Mouse (Mus musculus) kidney, postnatal 14 days (tissue): Measurements from ENCODE around the gene Ttc9.
A peak's percentile ranks its signal among the peaks of the same experiment; 100 is the strongest.

Source experiments
- DNase-seq: peaks from one replicate; pipeline ENCODE4 v3.0.0; 2022; ENCODE audit warnings: mixed read lengths

Ttc9 gene

GRCm38 (mm10) chr12:81630915-81631660 is at the start of gene Ttc9:
TSS of gene Ttc9 (plus strand) at chr12:81631249.
- peak; percentile 41 for DNase-seq

- DNase-seq: peak; percentile 95
Observed at GRCm38 (mm10) chr12:81594902-81595671, 36.0 kb upstream of the Ttc9 start, which contains the start of gene Med6. TSS of gene Med6 (minus strand) at chr12:81595008.

GRCm38 (mm10) chr12:81596547-81597262 is 34.3 kb upstream of the Ttc9 start:
- no peak for DNase-seq

- no peak for DNase-seq
Observed at GRCm38 (mm10) chr12:81604995-81605784, 25.9 kb upstream of the Ttc9 start.

GRCm38 (mm10) chr12:81609445-81609844 is 21.6 kb upstream of the Ttc9 start:
- no peak for DNase-seq

- DNase-seq: no peak
Observed at GRCm38 (mm10) chr12:81615807-81616206, 15.2 kb upstream of the Ttc9 start.

- no peak for DNase-seq
Observed at GRCm38 (mm10) chr12:81616980-81617379, 14.1 kb upstream of the Ttc9 start.

GRCm38 (mm10) chr12:81619302-81619701 is 11.7 kb upstream of the Ttc9 start:
- peak; percentile 79 for DNase-seq

- DNase-seq: no peak
Observed at GRCm38 (mm10) chr12:81623377-81623776, 7.7 kb upstream of the Ttc9 start.

GRCm38 (mm10) chr12:81626226-81626861 is 4.7 kb upstream of the Ttc9 start:
- DNase-seq: no peak

GRCm38 (mm10) chr12:81627426-81627825 is 3.6 kb upstream of the Ttc9 start:
- no peak for DNase-seq

- no peak for DNase-seq
Observed at GRCm38 (mm10) chr12:81628091-81628490, 3.0 kb upstream of the Ttc9 start.

- DNase-seq: peak; percentile 7
Observed at GRCm38 (mm10) chr12:81630520-81630914, 532 bp upstream of the Ttc9 start.

GRCm38 (mm10) chr12:81631661-81632401 is 782 bp downstream of the Ttc9 start:
- no peak for DNase-seq

- DNase-seq: no peak
Observed at GRCm38 (mm10) chr12:81633246-81633645, 2.2 kb downstream of the Ttc9 start.

- no peak for DNase-seq
Observed at GRCm38 (mm10) chr12:81640656-81641055, 9.6 kb downstream of the Ttc9 start.

GRCm38 (mm10) chr12:81642361-81643082 is 11.5 kb downstream of the Ttc9 start:
- DNase-seq: no peak

GRCm38 (mm10) chr12:81646811-81647210 is 15.8 kb downstream of the Ttc9 start:
- no peak for DNase-seq

- DNase-seq: no peak
Observed at GRCm38 (mm10) chr12:81653344-81653743, 22.3 kb downstream of the Ttc9 start.

- peak; percentile 9 for DNase-seq
Observed at GRCm38 (mm10) chr12:81657321-81657720, 26.3 kb downstream of the Ttc9 start.

- no peak for DNase-seq
Observed at GRCm38 (mm10) chr12:81658086-81658485, 27.0 kb downstream of the Ttc9 start.
